Mouse (Mus musculus) CH12.LX (cell line): ENCODE data around the gene Xrcc4. TPM values are rescaled to one million over a fixed set of nuclear protein-coding genes. Genes with fewer than 3 reads are reported as not detected.

Experiments
- DNase-seq: peaks from one replicate; pipeline ENCODE4 v3.0.0-alpha.2; 2013; ENCODE audit errors: extremely low read depth
- H3K27ac ChIP-seq: 2 replicates; pipeline ENCODE4 v1.5.1; 2012; ENCODE audit warnings: low read depth, mild to moderate bottlenecking, control low read depth, moderate library complexity; ENCODE audit not compliant: insufficient read depth
- H3K27me3 ChIP-seq: replicated peaks from 2 replicates; pipeline ENCODE3; 2012; ENCODE audit warnings: inconsistent platforms
- H3K36me3 ChIP-seq, 2 experiments: replicated peaks in 1 of 2; 2 replicates each; pipeline versions ENCODE3 to v1.6.1; 2012; ENCODE audit warnings: inconsistent platforms in 1 of 2, low read length in 1 of 2, mild to moderate bottlenecking in 1 of 2, mixed read lengths in 1 of 2, moderate library complexity in 1 of 2; ENCODE audit not compliant: control insufficient read depth in 1 of 2, insufficient read depth in 1 of 2
- H3K4me1 ChIP-seq, 2 experiments: 2 replicates each; pipeline ENCODE4 v1.6.1; 2012; ENCODE audit warnings: inconsistent platforms in 1 of 2, moderate library complexity in 1 of 2; ENCODE audit not compliant: insufficient read depth in 2 of 2, control insufficient read depth in 1 of 2
- H3K4me2 ChIP-seq: 2 replicates; pipeline ENCODE4 v1.6.1; 2012; ENCODE audit warnings: low read depth, mild to moderate bottlenecking, control low read depth; ENCODE audit not compliant: poor library complexity, insufficient read depth, severe bottlenecking
- H3K4me3 ChIP-seq, 3 experiments: fragments of 150-350 bp in 1 of 3; sonication (generic) in 1 of 3; replicated peaks in 1 of 3; 2 replicates each; pipeline versions ENCODE3 to v1.5.1; 2011 to 2012; ENCODE audit warnings: low read depth in 2 of 3, low read length in 2 of 3, mild to moderate bottlenecking in 2 of 3, moderate library complexity in 2 of 3, control low read depth in 1 of 3, improper control_type of control experiment in 1 of 3, inconsistent platforms in 1 of 3, mixed read lengths in 1 of 3; ENCODE audit not compliant: poor library complexity in 1 of 3
- H3K79me2 ChIP-seq: replicated peaks from 2 replicates; pipeline ENCODE4 v1.6.1; 2012; ENCODE audit warnings: mild to moderate bottlenecking, moderate library complexity; ENCODE audit not compliant: control insufficient read depth, poor library complexity, insufficient read depth, severe bottlenecking; ENCODE audit errors: extremely low read depth
- H3K9ac ChIP-seq: 2 replicates; pipeline ENCODE4 v1.6.1; 2012; ENCODE audit warnings: low read depth, mild to moderate bottlenecking, control low read depth, moderate library complexity; ENCODE audit not compliant: insufficient read depth
- H3K9me3 ChIP-seq: replicated peaks from 2 replicates; pipeline ENCODE3; 2012; ENCODE audit warnings: low read length, inconsistent platforms, mixed read lengths
- BHLHE40 ChIP-seq: IDR thresholded peaks from 2 replicates; pipeline ENCODE4 v1.6.1; 2011; ENCODE audit warnings: mild to moderate bottlenecking, low read depth, low read length, improper control_type of control experiment
- CHD2 ChIP-seq: IDR thresholded peaks from 2 replicates; pipeline ENCODE4 v1.6.1; 2011; ENCODE audit warnings: low read length, improper control_type of control experiment
- CTCF ChIP-seq, 2 experiments: IDR thresholded peaks in 1 of 2; conservative IDR thresholded peaks in 1 of 2; 2 replicates each; pipeline ENCODE4 v1.5.1; 2011 to 2012; ENCODE audit warnings: low read depth in 2 of 2, low read length in 2 of 2, improper control_type of control experiment in 1 of 2, inconsistent platforms in 1 of 2, mild to moderate bottlenecking in 1 of 2, moderate library complexity in 1 of 2
- ETS1 ChIP-seq: conservative IDR thresholded peaks from 2 replicates; pipeline ENCODE4 v1.6.1; 2012; ENCODE audit warnings: low read depth, mild to moderate bottlenecking, inconsistent platforms, low read length, improper control_type of control experiment, moderate library complexity
- IRF4 ChIP-seq: IDR thresholded peaks from 2 replicates; pipeline ENCODE4 v1.6.1; 2014; ENCODE audit warnings: low read depth, mild to moderate bottlenecking, inconsistent platforms, low read length, improper control_type of control experiment
- JUND ChIP-seq: conservative IDR thresholded peaks from 2 replicates; pipeline ENCODE4 v1.6.1; 2011; ENCODE audit warnings: low read depth, low read length, improper control_type of control experiment
- KAT2A ChIP-seq: IDR thresholded peaks from 2 replicates; pipeline ENCODE4 v1.6.1; 2012; ENCODE audit warnings: low read length, improper control_type of control experiment, inconsistent platforms; ENCODE audit not compliant: insufficient replicate concordance
- MAZ ChIP-seq: IDR thresholded peaks from 2 replicates; pipeline ENCODE4 v1.6.1; 2012; ENCODE audit warnings: low read depth, mild to moderate bottlenecking, inconsistent platforms, low read length, improper control_type of control experiment, moderate library complexity
- MYC ChIP-seq: IDR thresholded peaks from 2 replicates; pipeline ENCODE4 v1.6.1; 2011; ENCODE audit warnings: low read depth, mild to moderate bottlenecking, improper control_type of control experiment, low read length
- NELFE ChIP-seq: IDR thresholded peaks from 2 replicates; pipeline ENCODE4 v1.6.1; 2011; ENCODE audit warnings: low read depth, low read length, improper control_type of control experiment
- PAX5 ChIP-seq: IDR thresholded peaks from 2 replicates; pipeline ENCODE4 v1.6.1; 2012; ENCODE audit warnings: low read length, inconsistent platforms, mixed read lengths
- POLR2A ChIP-seq: IDR thresholded peaks from 2 replicates; pipeline ENCODE4 v1.6.1; 2011; ENCODE audit warnings: low read depth, mild to moderate bottlenecking, improper control_type of control experiment, low read length
- POLR2AphosphoS2 ChIP-seq: IDR thresholded peaks from 2 replicates; pipeline ENCODE4 v1.6.1; 2011; ENCODE audit warnings: low read depth, low read length, improper control_type of control experiment
- SMC3 ChIP-seq: IDR thresholded peaks from 2 replicates; pipeline ENCODE4 v1.6.1; 2011; ENCODE audit warnings: low read depth, low read length, improper control_type of control experiment
- TCF12 ChIP-seq: IDR thresholded peaks from 2 replicates; pipeline ENCODE4 v1.6.1; 2014; ENCODE audit warnings: low read depth, mild to moderate bottlenecking, inconsistent platforms, low read length, improper control_type of control experiment
- ZC3H11A ChIP-seq: IDR thresholded peaks from 2 replicates; pipeline ENCODE4 v1.6.1; 2012; ENCODE audit warnings: low read depth, mild to moderate bottlenecking, inconsistent platforms, low read length, improper control_type of control experiment
- ZKSCAN1 ChIP-seq: IDR thresholded peaks from 2 replicates; pipeline ENCODE4 v1.6.1; 2012; ENCODE audit warnings: low read depth, inconsistent platforms, low read length, improper control_type of control experiment, borderline replicate concordance
- dilution Hi-C: fragments of 300-500 bp; cut with MboI; formaldehyde crosslinking; loops from 2 replicates; pipeline ENCODE4 v1.14.3; 2020; ENCODE audit warnings: low sequenced_read_pairs; ENCODE audit not compliant: extremely low pct_unique_long_range_greater_than_20kb, extremely low pct_ligation_motif_present
- in situ Hi-C: fragments of 300-500 bp; cut with MboI; formaldehyde crosslinking; loops from 3 replicates; pipeline ENCODE4 v1.14.3; 2019; ENCODE audit warnings: low sequenced_read_pairs, low pct_ligation_motif_present, low pct_unique_long_range_greater_than_20kb, mixed read lengths
- polyA plus RNA-seq: library from polyadenylated mRNA; unstranded; fragments of >175 nt; gene quantifications from 2 replicates; pipeline ENCODE4 v1.2.1, GENCODE M21; 2012; ENCODE audit warnings: low read depth; ENCODE audit not compliant: insufficient read length
- total RNA-seq, 2 experiments: library from RNA; depleted of rRNA; stranded (reverse); fragments of 300-350 nt in 1 of 2; fragments of >200 nt in 1 of 2; gene quantifications; 2 replicates each; pipeline ENCODE4 v1.2.3; 2012 to 2014

Xrcc4 gene
- total and polyA plus RNA-seq, 3 experiments = 6.2 to 19.6 (median 10.0) TPM

GRCm38 (mm10) chr13:89741766-89742685, 347.4 kb downstream of the Xrcc4 start, which contains the start of gene Vcan:
TSS of gene Vcan (minus strand) at chr13:89742509.
- DNase-seq = no peak
- TF ChIP-seq KAT2A (no peak), POLR2A (no peak), IRF4 (no peak), ZKSCAN1 (no peak), CTCF (conservative IDR thresholded peaks at IDR 0.05 in 1 of 2, IDR thresholded peaks at IDR 0.05 in 1 of 2; ENCODE audit: low read depth in 2 of 2, low read length in 2 of 2) (no peak), NELFE (no peak), ZC3H11A (no peak), SMC3 (no peak), MYC (no peak), MAZ (no peak), CHD2 (no peak), JUND (no peak), BHLHE40 (no peak), ETS1 (no peak), POLR2AphosphoS2 (no peak), PAX5 (no peak), TCF12 (no peak)
- Histone ChIP-seq H3K36me3 (peaks cover 0 to 3% of the 10 kb centered on the region in 2 experiments), H3K4me2 (no peak within 1 kb of the TSS), H3K27me3 (peaks cover 1% of the 10 kb centered on the region), H3K9me3 (no peaks in the 10 kb centered on the region), H3K4me3 (no peak within 1 kb of the TSS), H3K79me2 (no peaks in the 10 kb centered on the region), H3K27ac (no peak within 1 kb of the TSS), H3K9ac (no peak within 1 kb of the TSS), H3K4me1 (peaks cover 0 to 12% of the 10 kb centered on the region in 2 experiments; a peak in 2 of 4 replicates)
- dilution Hi-C loops (no loop called here), in situ Hi-C loops (no loop called here)

GRCm38 (mm10) chr13:89741116-89741551, 348.3 kb downstream of the Xrcc4 start:
- in situ Hi-C loops = no loop called here
- peak overlapping the region in 1 of 3 experiments; percentile 61 for H3K4me3 ChIP-seq

More at GRCm38 (mm10) chr13:89741116-89741551, 348.3 kb downstream of the Xrcc4 start:
- no peak overlapping the region for H3K27ac ChIP-seq
- no peak overlapping the region for H3K9ac ChIP-seq
- TF ChIP-seq POLR2AphosphoS2 = no peak
- TF ChIP-seq, all 38 proteins: peak for 0
- Histone ChIP-seq H3K9me3 (no peaks in the 10 kb centered on the region), H3K4me1 (peaks cover 0 to 12% of the 10 kb centered on the region in 2 experiments; a peak in 2 of 4 replicates), H3K27me3 (peaks cover 1% of the 10 kb centered on the region), H3K36me3 (peaks cover 0 to 3% of the 10 kb centered on the region in 2 experiments), H3K4me2 (peak overlapping the region; percentile 97; the same call in 1 of the 2 replicates), H3K79me2 (no peaks in the 10 kb centered on the region)
- dilution Hi-C loops = no loop called here
- no peak for DNase-seq
